Mouse (Mus musculus) liver, embryonic 14.5 days (tissue): ENCODE measurements around the gene Mex3a. TPM values are rescaled to one million over a fixed set of nuclear protein-coding genes. Genes with fewer than 3 reads are reported as not detected.

ENCODE experiments used
- ATAC-seq: fragments of 200-750 bp; cut with Nextera tagmentation; 2 replicates; pipeline ENCODE4 v1.8.0; 2017; ENCODE audit warnings: moderate number of reproducible peaks, mild to moderate bottlenecking, moderate library complexity; ENCODE audit not compliant: insufficient read depth
- DNase-seq, 3 experiments: peaks; one replicate each; pipeline ENCODE4 v3.0.0-alpha.2; 2012 to 2013; ENCODE audit warnings: low read depth in 3 of 3, low spot score in 3 of 3
- H3K27ac ChIP-seq: fragments of 300-500 bp; sonication (generic); 2 replicates; pipeline ENCODE4 v1.5.1; 2014; ENCODE audit warnings: moderate library complexity, mild to moderate bottlenecking, control low read depth, inconsistent platforms
- H3K27me3 ChIP-seq: fragments of 300-500 bp; sonication (generic); 2 replicates; pipeline ENCODE4 v1.6.1; 2014; ENCODE audit warnings: mild to moderate bottlenecking, low read length, moderate library complexity; ENCODE audit not compliant: control insufficient read depth, insufficient read depth
- H3K36me3 ChIP-seq: fragments of 300-500 bp; sonication (generic); replicated peaks from 2 replicates; pipeline ENCODE4 v1.6.1; 2014; ENCODE audit warnings: low read depth; ENCODE audit not compliant: control insufficient read depth, insufficient read depth
- H3K4me1 ChIP-seq, 2 experiments: fragments of 200-500 bp in 1 of 2; fragments of 300-500 bp in 1 of 2; sonication (generic) in 1 of 2; replicated peaks; 2 replicates each; pipeline ENCODE4 v1.6.1; 2012 to 2014; ENCODE audit warnings: antibody characterized with exemption in 1 of 2, inconsistent platforms in 1 of 2, low read length in 1 of 2; ENCODE audit not compliant: control insufficient read depth in 2 of 2, insufficient read depth in 2 of 2
- H3K4me2 ChIP-seq: fragments of 300-500 bp; sonication (generic); 2 replicates; pipeline ENCODE4 v1.6.1; 2014; ENCODE audit warnings: low read depth, mild to moderate bottlenecking, control low read depth, moderate library complexity
- H3K4me3 ChIP-seq, 2 experiments: fragments of 200-500 bp in 1 of 2; fragments of 300-500 bp in 1 of 2; sonication (generic) in 1 of 2; 2 replicates each; pipeline ENCODE4 v1.5.1; 2012 to 2014; ENCODE audit warnings: low read depth in 2 of 2, low read length in 2 of 2, mild to moderate bottlenecking in 2 of 2, control low read depth in 1 of 2, inconsistent platforms in 1 of 2, moderate library complexity in 1 of 2; ENCODE audit not compliant: insufficient read depth in 1 of 2
- H3K9ac ChIP-seq: fragments of 300-500 bp; sonication (generic); replicated peaks from 2 replicates; pipeline ENCODE4 v1.6.1; 2014; ENCODE audit warnings: mild to moderate bottlenecking, control low read depth, moderate library complexity
- H3K9me3 ChIP-seq: fragments of 300-500 bp; sonication (generic); 2 replicates; pipeline ENCODE4 v1.6.1; 2016; ENCODE audit warnings: low read length, mixed read lengths; ENCODE audit not compliant: control insufficient read depth
- CTCF ChIP-seq: IDR thresholded peaks from 2 replicates; pipeline ENCODE4 v1.5.1; 2016; ENCODE audit warnings: antibody characterized with exemption, low read depth, control low read depth
- EP300 ChIP-seq: IDR thresholded peaks from 2 replicates; pipeline ENCODE4 v1.6.1; 2016; ENCODE audit warnings: antibody characterized with exemption, low read depth
- WGBS: fragments of 180-500 bp; shearing (Covaris S2); extraction: QIAGEN DNeasy Blood & Tissue Kit; methylation state at CpG from one replicate; pipeline ENCODE4 v1.1.7; 2014; ENCODE audit not compliant: insufficient replicate concordance; 5-methylcytosine and 5-hydroxymethylcytosine counted together
- polyA plus RNA-seq, 2 experiments: library from polyadenylated mRNA; depleted of rRNA in 1 of 2; stranded (reverse) in 1 of 2; unstranded in 1 of 2; fragments of >200 nt; fragmentation: Nextera tagmentation in 1 of 2; extraction: Ambion mirVana in 1 of 2; gene quantifications; 2 replicates each; pipeline versions ENCODE4 v1.2.1 to v1.2.3; 2012 to 2014

The Mex3a gene
- polyA plus RNA-seq, 2 experiments: 0.74 to 1.1 TPM

DNA sequence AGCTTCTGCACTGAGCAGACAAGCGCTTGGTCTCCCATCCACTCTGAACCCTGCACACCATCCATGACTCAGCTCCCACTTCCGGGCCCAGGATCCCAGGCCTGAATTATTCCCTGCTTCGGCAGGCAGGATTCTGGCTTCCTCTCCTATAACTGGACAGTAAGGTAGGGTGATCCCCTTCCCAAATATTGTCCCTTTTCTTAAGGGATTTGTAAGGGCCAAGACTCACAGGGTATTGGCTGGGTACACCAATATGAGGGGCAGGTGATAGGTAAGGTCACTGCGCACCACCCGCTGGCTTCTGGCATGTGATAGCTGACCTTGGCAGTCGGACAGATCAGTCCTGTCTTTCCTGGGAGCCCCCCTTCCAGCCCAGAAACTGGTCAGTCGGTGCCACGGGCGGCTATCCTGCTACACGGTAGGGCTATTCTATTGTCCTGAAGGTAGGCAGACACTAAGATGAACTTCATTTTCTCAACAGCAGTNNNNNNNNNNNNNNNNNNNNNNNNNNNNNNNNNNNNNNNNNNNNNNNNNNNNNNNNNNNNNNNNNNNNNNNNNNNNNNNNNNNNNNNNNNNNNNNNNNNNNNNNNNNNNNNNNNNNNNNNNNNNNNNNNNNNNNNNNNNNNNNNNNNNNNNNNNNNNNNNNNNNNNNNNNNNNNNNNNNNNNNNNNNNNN lies 36.3 kb upstream of the Mex3a start:
- 75% methylated on average over 10 of the region's 10 CpGs for WGBS
- ATAC-seq (no peak), DNase-seq (no peak)
- peaks cover 75 to 78% of the 10 kb centered on the region in 2 experiments for H3K4me1 ChIP-seq
- H3K9me3 ChIP-seq: no peaks in the 10 kb centered on the region
- H3K27me3 ChIP-seq: no peaks in the 10 kb centered on the region
- peak overlapping the region; percentile 94 for H3K27ac ChIP-seq
- H3K4me2 ChIP-seq: peak overlapping the region; percentile 99
- 0 out of 4 replicates have a peak overlapping the region, but pooled peaks of 1 of the 2 experiments have one; percentile 33 for H3K4me3 ChIP-seq
- peaks cover 35% of the 10 kb centered on the region for H3K36me3 ChIP-seq
- TF ChIP-seq EP300: no peak
- TF ChIP-seq CTCF: no peak
- peak overlapping the region; percentile 55 for H3K9ac ChIP-seq

DNA sequence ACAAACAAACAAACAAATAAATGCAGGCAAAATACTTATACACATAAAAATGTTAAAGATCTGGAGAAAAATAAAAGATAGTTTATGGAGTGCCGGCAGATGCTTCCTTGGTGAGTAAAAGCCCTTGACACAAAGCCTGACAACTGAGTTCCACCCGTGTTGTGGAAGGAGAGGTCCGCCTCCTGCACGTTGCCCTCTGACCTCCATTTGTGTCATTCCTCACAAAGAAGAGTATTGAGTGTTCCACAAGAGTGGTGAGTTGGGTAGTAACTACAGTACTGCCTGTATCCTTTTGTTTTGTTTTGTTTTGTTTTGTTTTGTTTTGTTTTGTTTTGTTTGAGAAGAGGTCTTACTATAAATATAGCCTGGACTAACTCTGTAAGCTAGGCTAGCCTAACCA lies 32.6 kb upstream of the Mex3a start:
- H3K36me3 ChIP-seq: peaks cover 32% of the 10 kb centered on the region
- WGBS: 75% methylated on average over 4 of the region's 4 CpGs
- no peak for TF ChIP-seq CTCF
- no peak for TF ChIP-seq EP300
- H3K4me1 ChIP-seq: peaks cover 61% of the 10 kb centered on the region in 2 experiments
- DNase-seq: no peak
- peak overlapping the region; percentile 83 for H3K27ac ChIP-seq
- no peaks in the 10 kb centered on the region for H3K27me3 ChIP-seq
- peak overlapping the region; percentile 77 for H3K4me2 ChIP-seq
- no peak overlapping the region for H3K4me3 ChIP-seq
- no peak overlapping the region; the same call in 1 of the 2 replicates for H3K9ac ChIP-seq
- H3K9me3 ChIP-seq: no peaks in the 10 kb centered on the region
- ATAC-seq: no peak

DNA sequence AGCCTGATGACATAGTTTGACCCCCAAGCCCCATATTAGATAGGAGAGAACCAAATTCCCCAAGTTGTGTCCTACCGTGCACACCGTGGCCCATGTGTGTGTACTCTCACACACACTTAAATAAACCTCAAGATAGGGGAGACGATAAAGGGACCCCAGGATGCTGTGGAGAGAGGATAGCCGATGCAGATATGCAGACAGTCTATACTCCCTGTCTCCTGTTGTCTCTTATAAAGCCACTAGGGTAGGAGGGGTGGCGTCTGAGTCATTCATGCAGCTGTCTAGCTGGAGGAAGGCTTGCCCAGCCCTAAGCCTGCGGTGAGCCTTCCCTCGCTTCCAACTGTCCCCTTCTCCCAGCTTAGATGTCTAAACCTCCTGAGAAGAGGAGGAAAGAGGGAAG lies 32.1 kb upstream of the Mex3a start:
- WGBS: 41% methylated on average over 7 of the region's 7 CpGs
- Histone ChIP-seq H3K9ac (peak overlapping the region; percentile 94), H3K27ac (peak overlapping the region; percentile 83)

DNA sequence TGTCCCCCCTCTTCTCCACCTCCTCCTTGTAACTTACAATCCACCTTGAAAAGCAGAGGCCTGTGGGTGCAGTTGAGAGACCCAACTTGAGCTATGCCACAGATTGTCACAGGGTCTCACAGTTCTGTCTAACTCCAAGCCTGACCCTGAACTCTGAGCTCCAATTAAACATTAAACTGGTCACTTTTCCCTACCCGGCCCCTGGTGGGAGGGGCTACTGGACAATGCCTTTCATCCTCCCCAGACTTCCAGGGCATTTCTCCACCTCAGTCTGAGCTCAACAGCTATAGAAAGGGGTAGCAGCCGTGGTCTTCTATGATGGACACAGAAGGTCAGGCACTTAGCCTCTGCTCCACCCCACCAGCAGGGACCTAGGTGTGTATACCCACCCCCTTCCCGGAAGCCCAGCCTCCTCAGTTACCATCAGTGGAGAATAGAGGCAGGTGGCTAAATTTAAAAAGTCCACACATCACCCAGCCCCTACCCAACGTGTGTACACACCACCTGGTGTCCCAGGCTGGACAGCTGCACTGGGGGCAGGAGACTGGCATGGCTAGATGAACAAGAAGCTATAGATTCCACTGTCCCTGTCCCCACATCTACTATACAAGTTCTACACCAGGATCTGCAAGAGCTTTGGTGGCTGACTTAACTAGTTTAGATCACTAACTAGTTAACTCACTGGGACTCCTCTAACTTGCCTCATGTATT lies 31.4 kb upstream of the Mex3a start:
- no peak for TF ChIP-seq CTCF
- no peak for TF ChIP-seq EP300
- DNase-seq (no peak), ATAC-seq (no peak)
- WGBS: 45% methylated on average over 4 of the region's 4 CpGs
- Histone ChIP-seq H3K9me3 (no peaks in the 10 kb centered on the region), H3K27ac (peak overlapping the region; percentile 83), H3K4me1 (peaks cover 49% of the 10 kb centered on the region in 2 experiments), H3K27me3 (no peaks in the 10 kb centered on the region), H3K9ac (peak overlapping the region; percentile 94), H3K4me3 (peak overlapping the region; percentile 67 to 92), H3K4me2 (peak overlapping the region; percentile 77), H3K36me3 (peaks cover 29% of the 10 kb centered on the region)

More for the DNA sequence above, 32.1 kb upstream of the Mex3a start:
- H3K9me3 ChIP-seq: no peaks in the 10 kb centered on the region
- no peak for ATAC-seq
- TF ChIP-seq CTCF (peak; percentile 40; the same call in 1 of the 2 replicates), EP300 (no peak)
- H3K4me1 ChIP-seq: peaks cover 56% of the 10 kb centered on the region in 2 experiments
- peak overlapping the region; percentile 77 for H3K4me2 ChIP-seq
- no peaks in the 10 kb centered on the region for H3K27me3 ChIP-seq
- peaks cover 32% of the 10 kb centered on the region for H3K36me3 ChIP-seq
- peak overlapping the region; percentile 67 to 92 for H3K4me3 ChIP-seq
- no peak for DNase-seq

DNA sequence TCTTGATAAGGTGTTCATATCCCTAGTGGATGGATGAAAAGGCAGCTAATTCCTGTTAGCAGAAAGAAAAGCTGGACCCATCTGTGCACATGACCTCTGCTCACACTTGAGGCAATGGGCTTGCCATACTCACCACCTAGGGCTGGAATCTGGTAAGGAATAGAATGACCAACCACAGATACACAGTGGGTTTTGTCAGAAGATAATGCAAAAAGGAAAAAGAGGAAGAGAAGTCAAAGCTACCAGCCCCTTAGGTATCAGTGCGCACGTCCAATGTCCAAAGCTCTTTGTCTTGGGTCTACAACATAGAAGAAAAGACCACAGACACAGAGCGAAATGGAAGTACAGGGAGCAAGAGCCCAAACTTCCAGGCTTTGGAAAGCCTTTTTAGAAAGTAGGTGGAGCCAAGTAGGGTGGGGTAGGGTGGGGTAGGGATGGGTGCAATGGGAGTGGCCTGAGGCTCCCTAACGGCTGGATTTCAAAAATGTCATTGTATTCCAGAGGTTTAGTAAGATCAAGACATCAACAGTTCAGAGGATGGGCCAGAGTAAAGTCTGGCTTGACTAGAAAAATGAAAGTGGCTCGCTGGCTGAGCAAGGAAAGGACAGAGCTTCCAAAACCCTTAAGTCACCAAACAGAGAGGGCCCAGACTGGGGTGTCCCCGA lies 30.7 kb upstream of the Mex3a start:
- Histone ChIP-seq H3K4me1 (peaks cover 42% of the 10 kb centered on the region in 2 experiments), H3K4me3 (peak overlapping the region; percentile 67 to 92), H3K4me2 (peak overlapping the region; percentile 77), H3K9me3 (no peaks in the 10 kb centered on the region), H3K27me3 (no peaks in the 10 kb centered on the region), H3K27ac (peak overlapping the region; percentile 83), H3K9ac (peak overlapping the region; percentile 94), H3K36me3 (peaks cover 24% of the 10 kb centered on the region)
- DNase-seq: no peak
- no peak for TF ChIP-seq CTCF
- TF ChIP-seq EP300: no peak
- 21% methylated on average over 6 of the region's 6 CpGs for WGBS
- peak; percentile 44 for ATAC-seq
